Comparison of ENCODE assay signal across 8 mouse cellular contexts in genomic region chr4:47473586-47473967, GRCm38 (mm10). TPM values are rescaled to one million over a fixed set of nuclear protein-coding genes. Genes with fewer than 3 reads are reported as not detected.
A peak's percentile ranks its signal among the peaks of the same experiment; 100 is the strongest.
DNase-seq lines count a peak whose midpoint lies in the region; ATAC-seq and TF ChIP-seq lines count a peak whose summit lies in the region.

No protein-coding gene starts in this region.

- H3K9me3 ChIP-seq in hindbrain, embryonic 14.5 days (ENCODE audit: control insufficient read depth, low read length), result peaks cover 9% of the 10 kb centered on the region

- DNase-seq in layer of hippocampus, adult 2 months (ENCODE audit: low spot score in 2 of 2), result no peak
- DNase-seq in layer of hippocampus, postnatal 14 days (ENCODE audit: low spot score in 2 of 2), result no peak
- DNase-seq in c-Kit-positive CD71-positive TER-119-negative erythroid progenitor cells, embryonic 14.5 days (ENCODE audit: low read depth), result peak; percentile 11
- peak; percentile 50 for DNase-seq in hindbrain, embryonic 14.5 days (ENCODE audit: low spot score)
- DNase-seq in lung, postnatal 36 days, result peak; percentile 16
- no peak for DNase-seq in left cerebral cortex, adult 18-20 months (ENCODE audit: low spot score in 2 of 2)
- DNase-seq in left cerebral cortex, postnatal 14 days (ENCODE audit: low spot score in 2 of 2), result no peak
- DNase-seq in right cerebral cortex, postnatal 14 days, result no peak

- WGBS in hindbrain, embryonic 14.5 days, result 3% methylated on average over 9 of the region's 14 CpGs

- peak; percentile 39 for TF ChIP-seq CTCF in layer of hippocampus, adult 2 months (conservative IDR thresholded peaks at IDR 0.05)

- no peaks in the 10 kb centered on the region for H3K27me3 ChIP-seq in hindbrain, embryonic 14.5 days (ENCODE audit: control insufficient read depth, insufficient read depth, low read length)

- H3K4me1 ChIP-seq in hindbrain, embryonic 14.5 days (replicated peaks; ENCODE audit: control insufficient read depth, insufficient read depth, low read length), result peaks cover 22% of the 10 kb centered on the region

- intact Hi-C loops in left cerebral cortex, postnatal 14 days (cut with DNase I), result no loop called here

- H3K4me3 ChIP-seq in layer of hippocampus, adult 2 months, result peak overlapping the region; percentile 97
- H3K4me3 ChIP-seq in hindbrain, embryonic 14.5 days (replicated peaks; ENCODE audit: low read length), result peak overlapping the region; percentile 79

- H3K9ac ChIP-seq in hindbrain, embryonic 14.5 days, result peak overlapping the region; percentile 91

- ATAC-seq in hindbrain, embryonic 14.5 days (ENCODE audit: low FRiP score), result 0 out of 2 replicates have a peak, but pooled peaks have one; percentile 2

- peak overlapping the region; percentile 97 for H3K27ac ChIP-seq in layer of hippocampus, adult 2 months
- H3K27ac ChIP-seq in hindbrain, embryonic 14.5 days, result peak overlapping the region; percentile 98

- H3K36me3 ChIP-seq in hindbrain, embryonic 14.5 days (replicated peaks; ENCODE audit: control insufficient read depth, insufficient read depth), result peaks cover 61% of the 10 kb centered on the region

- peak overlapping the region; percentile 78 for H3K4me2 ChIP-seq in hindbrain, embryonic 14.5 days (replicated peaks)

RNA-seq across cellular contexts. Expression of gene Alg2, which starts 0.6 kb away (rescaled TPM):
- 100 to 1,000 TPM; 138 to 146 TPM for total RNA-seq in layer of hippocampus, adult 2 months (2021)
- 100 to 1,000 TPM; 166 to 170 TPM for total RNA-seq in layer of hippocampus, postnatal 14 days (2021)
- polyA plus RNA-seq in hindbrain, embryonic 14.5 days (2014; fragmentation: Nextera tagmentation; extraction: Ambion mirVana), result 370 and 390 TPM in 2 replicates
- 100 to 1,000 TPM; 115 to 117 TPM for total RNA-seq in left cerebral cortex, adult 18-20 months (2021)
- total RNA-seq in left cerebral cortex, postnatal 14 days (2021), result 100 to 1,000 TPM; 139 to 152 TPM

RNA-seq across cellular contexts. Expression of gene Sec61b, which starts 0.9 kb away (rescaled TPM):
- 10 to 100 TPM; 47.2 to 53.3 TPM for total RNA-seq in layer of hippocampus, adult 2 months (2021)
- 10 to 100 TPM; 62.5 to 67.3 TPM for total RNA-seq in layer of hippocampus, postnatal 14 days (2021)
- polyA plus RNA-seq in hindbrain, embryonic 14.5 days (2014; fragmentation: Nextera tagmentation; extraction: Ambion mirVana), result 247 and 266 TPM in 2 replicates
- 10 to 100 TPM; 44.4 to 46.7 TPM for total RNA-seq in left cerebral cortex, adult 18-20 months (2021)
- total RNA-seq in left cerebral cortex, postnatal 14 days (2021), result 10 to 100 TPM; 50.7 to 52.0 TPM

Comparison
In these comparisons a context has a peak if more than half of its experiments do, and no peak if none do; other contexts are left out.
1. DNase-seq: peak in c-Kit-positive CD71-positive TER-119-negative erythroid progenitor cells, embryonic 14.5 days (single experiment), hindbrain, embryonic 14.5 days (single experiment) and lung, postnatal 36 days (single experiment); none in layer of hippocampus, adult 2 months (0 of 2), layer of hippocampus, postnatal 14 days (0 of 2), left cerebral cortex, adult 18-20 months (0 of 2), left cerebral cortex, postnatal 14 days (0 of 2) and right cerebral cortex, postnatal 14 days (single experiment).